ENCODE assay signal across 8 mouse cellular contexts in genomic region chr7:80143331-80144273, GRCm38 (mm10). TPM values are rescaled to one million over a fixed set of nuclear protein-coding genes. Genes with fewer than 3 reads are reported as not detected.
DNase-seq lines count a peak whose midpoint lies in the region; ATAC-seq and TF ChIP-seq lines count a peak whose summit lies in the region.

No protein-coding gene starts in this region.

- H3K27me3 ChIP-seq in kidney, adult 2 months (replicated peaks; ENCODE audit: control insufficient read depth, insufficient read depth, low read length) = no peaks in the 10 kb centered on the region
- no peaks in the 10 kb centered on the region for H3K27me3 ChIP-seq in kidney, embryonic 14.5 days (ENCODE audit: control insufficient read depth, insufficient read depth, low read length)
- H3K27me3 ChIP-seq in liver, postnatal 0 days (ENCODE audit: insufficient read depth, low read length) = no peaks in the 10 kb centered on the region
- H3K27me3 ChIP-seq in neural tube, embryonic 15.5 days (replicated peaks) = no peaks in the 10 kb centered on the region

- no peaks in the 10 kb centered on the region for H3K9me3 ChIP-seq in kidney, embryonic 14.5 days (ENCODE audit: control insufficient read depth, low read length)
- H3K9me3 ChIP-seq in liver, postnatal 0 days (ENCODE audit: low read length) = no peaks in the 10 kb centered on the region
- H3K9me3 ChIP-seq in neural tube, embryonic 15.5 days (replicated peaks) = no peaks in the 10 kb centered on the region

- TF ChIP-seq EP300 in liver, postnatal 0 days (IDR thresholded peaks at IDR 0.05; ENCODE audit: low read depth) = no peak

- ATAC-seq in kidney, embryonic 14.5 days (ENCODE audit: low FRiP score, low TSS enrichment) = no peak
- ATAC-seq in liver, postnatal 0 days = peak; percentile 42
- ATAC-seq in neural tube, embryonic 15.5 days (ENCODE audit: low FRiP score) = no peak

- no peak for TF ChIP-seq POLR2A in kidney, adult 2 months (IDR thresholded peaks at IDR 0.05; ENCODE audit: low read depth, low read length)
- no peak for TF ChIP-seq POLR2A in bone marrow macrophage, adult 2 months (IDR thresholded peaks at IDR 0.05; ENCODE audit: borderline replicate concordance, low read depth, low read length)

- H3K4me1 ChIP-seq in kidney, adult 2 months (ENCODE audit: control insufficient read depth, insufficient read depth, low read length) = no peaks in the 10 kb centered on the region; the same call in 1 of the 2 replicates
- H3K4me1 ChIP-seq in kidney, embryonic 14.5 days (ENCODE audit: control insufficient read depth, insufficient read depth, low read length) = no peaks in the 10 kb centered on the region
- H3K4me1 ChIP-seq in bone marrow macrophage, adult 2 months (ENCODE audit: control insufficient read depth, insufficient read depth, low read length) = peaks cover 15% of the 10 kb centered on the region
- H3K4me1 ChIP-seq in liver, postnatal 0 days (ENCODE audit: insufficient read depth) = peaks cover 48% of the 10 kb centered on the region
- peaks cover 13% of the 10 kb centered on the region for H3K4me1 ChIP-seq in neural tube, embryonic 15.5 days

- TF ChIP-seq CTCF in kidney, adult 2 months (conservative IDR thresholded peaks at IDR 0.05; ENCODE audit: insufficient read depth, insufficient read length, low read depth, low read length) = no peak
- TF ChIP-seq CTCF in bone marrow macrophage, adult 2 months (IDR thresholded peaks at IDR 0.05; ENCODE audit: low read depth, low read length) = no peak
- no peak for TF ChIP-seq CTCF in liver, postnatal 0 days (IDR thresholded peaks at IDR 0.05; ENCODE audit: low read depth)

- 46% methylated on average over 22 of the region's 22 CpGs for WGBS in kidney, adult 2 months
- WGBS in kidney, embryonic 14.5 days = 37% methylated on average over 22 of the region's 22 CpGs
- WGBS in liver, postnatal 0 days (ENCODE audit: insufficient replicate concordance) = 19% methylated on average over 22 of the region's 22 CpGs
- 35% methylated on average over 22 of the region's 22 CpGs for WGBS in neural tube, embryonic 15.5 days

- H3K9ac ChIP-seq in kidney, embryonic 14.5 days (ENCODE audit: low read depth, low read length) = no peak overlapping the region
- peak overlapping the region; percentile 60 for H3K9ac ChIP-seq in liver, postnatal 0 days (replicated peaks)
- H3K9ac ChIP-seq in neural tube, embryonic 15.5 days (replicated peaks) = no peak overlapping the region

- peak; percentile 51 for DNase-seq in kidney, adult 2 months
- peak; percentile 60 to 73 for DNase-seq in frontal cortex, postnatal 10 days (ENCODE audit: low spot score in 2 of 2)
- peak; percentile 71 for DNase-seq in layer of hippocampus, adult 9-10 months (ENCODE audit: low spot score)
- DNase-seq in liver, postnatal 0 days = peak; percentile 70
- DNase-seq in thymus, postnatal 14 days = peak; percentile 38

- no peak overlapping the region for H3K27ac ChIP-seq in kidney, adult 2 months (ENCODE audit: insufficient read depth, low read depth, low read length)
- no peak overlapping the region for H3K27ac ChIP-seq in kidney, embryonic 14.5 days (ENCODE audit: low read depth, low read length)
- H3K27ac ChIP-seq in bone marrow macrophage, adult 2 months (ENCODE audit: insufficient read depth, low read depth, low read length) = peak overlapping the region; percentile 88
- H3K27ac ChIP-seq in liver, postnatal 0 days (ENCODE audit: low read depth) = peak overlapping the region; percentile 97
- peak overlapping the region; percentile 28; the same call in 1 of the 2 replicates for H3K27ac ChIP-seq in neural tube, embryonic 15.5 days (replicated peaks)

- H3K36me3 ChIP-seq in kidney, adult 2 months (ENCODE audit: control insufficient read depth, insufficient read depth, low read length) = no peaks in the 10 kb centered on the region
- no peaks in the 10 kb centered on the region for H3K36me3 ChIP-seq in kidney, embryonic 14.5 days (ENCODE audit: control insufficient read depth, insufficient read depth, low read length)
- H3K36me3 ChIP-seq in liver, postnatal 0 days (replicated peaks; ENCODE audit: insufficient read depth, low read length) = no peaks in the 10 kb centered on the region
- H3K36me3 ChIP-seq in neural tube, embryonic 15.5 days = no peaks in the 10 kb centered on the region

- no peak overlapping the region for H3K4me2 ChIP-seq in kidney, embryonic 14.5 days (replicated peaks; ENCODE audit: low read depth, low read length)
- peak overlapping the region; percentile 62 for H3K4me2 ChIP-seq in liver, postnatal 0 days (ENCODE audit: low read depth, low read length)
- H3K4me2 ChIP-seq in neural tube, embryonic 15.5 days = peak overlapping the region; percentile 32

- H3K4me3 ChIP-seq in kidney, adult 2 months (ENCODE audit: insufficient read depth, low read depth, low read length) = no peak overlapping the region
- H3K4me3 ChIP-seq in kidney, embryonic 14.5 days (ENCODE audit: low read length) = no peak overlapping the region
- H3K4me3 ChIP-seq in bone marrow macrophage, adult 2 months (ENCODE audit: insufficient read depth, low read length) = peak overlapping the region; percentile 34
- H3K4me3 ChIP-seq in liver, postnatal 0 days (ENCODE audit: low read depth, low read length) = peak overlapping the region; percentile 17
- no peak overlapping the region for H3K4me3 ChIP-seq in neural tube, embryonic 15.5 days (replicated peaks)

RNA-seq across cellular contexts. Expression of gene Idh2, which starts 28.4 kb away (rescaled TPM):
- polyA plus RNA-seq in kidney, adult 2 months (2012; rRNA removed) = 651 and 688 TPM in 2 replicates
- polyA plus RNA-seq in kidney, embryonic 14.5 days (2014; fragmentation: Nextera tagmentation; extraction: Ambion mirVana) = 549 and 658 TPM in 2 replicates
- 48.6 and 55.9 TPM in 2 replicates for polyA plus RNA-seq in bone marrow macrophage, adult 2 months (2012; ENCODE audit: insufficient read depth, insufficient read length, missing spikeins)
- polyA plus RNA-seq in liver, postnatal 0 days (2015; fragmentation: Nextera tagmentation; extraction: Ambion mirVana) = 183 and 184 TPM in 2 replicates
- polyA plus RNA-seq in neural tube, embryonic 15.5 days (2015; fragmentation: Nextera tagmentation; extraction: Ambion mirVana) = 200 and 267 TPM in 2 replicates

RNA-seq across cellular contexts. Expression of gene Sema4b, which starts 43.0 kb away (rescaled TPM):
- polyA plus RNA-seq in kidney, adult 2 months (2012; rRNA removed) = 24.4 and 26.3 TPM in 2 replicates
- polyA plus RNA-seq in kidney, embryonic 14.5 days (2014; fragmentation: Nextera tagmentation; extraction: Ambion mirVana) = 13.0 and 19.9 TPM in 2 replicates
- 11.1 and 13.5 TPM in 2 replicates for polyA plus RNA-seq in bone marrow macrophage, adult 2 months (2012; ENCODE audit: insufficient read depth, insufficient read length, missing spikeins)
- 11.7 and 13.5 TPM in 2 replicates for polyA plus RNA-seq in liver, postnatal 0 days (2015; fragmentation: Nextera tagmentation; extraction: Ambion mirVana)
- polyA plus RNA-seq in neural tube, embryonic 15.5 days (2015; fragmentation: Nextera tagmentation; extraction: Ambion mirVana) = 22.7 and 25.8 TPM in 2 replicates

Comparison
In these comparisons a context has a peak if more than half of its experiments do, and no peak if none do; other contexts are left out.
1. H3K27ac ChIP-seq: peak in bone marrow macrophage, adult 2 months (single experiment), liver, postnatal 0 days (single experiment) and neural tube, embryonic 15.5 days (single experiment); none in kidney, adult 2 months (single experiment) and kidney, embryonic 14.5 days (single experiment).
2. H3K4me3 ChIP-seq: peak in bone marrow macrophage, adult 2 months (single experiment) and liver, postnatal 0 days (single experiment); none in kidney, adult 2 months (single experiment), kidney, embryonic 14.5 days (single experiment) and neural tube, embryonic 15.5 days (single experiment).
3. Peak in every context shown above with its lines, with median percentiles within 50 percentile points of each other: DNase-seq.